Mouse (Mus musculus): ENCODE results near the gene Fras1. TPM values are rescaled to one million over a fixed set of nuclear protein-coding genes. Genes with fewer than 3 reads are reported as not detected.
A peak's percentile ranks its signal among the peaks of the same experiment; 100 is the strongest.

Gene Fras1
- polyA plus RNA-seq, 1 experiment = 1.5 TPM

- no peak for TF ChIP-seq MAX (IDR thresholded peaks at IDR 0.05; ENCODE audit: low read depth)
- no peak for TF ChIP-seq TCF12 (IDR thresholded peaks at IDR 0.05; ENCODE audit: insufficient read depth, poor library complexity, severe bottlenecking)
- TF ChIP-seq USF1 (IDR thresholded peaks at IDR 0.05; ENCODE audit: low read depth) = no peak
- no peak for TF ChIP-seq TCF3 (IDR thresholded peaks at IDR 0.05; ENCODE audit: insufficient read length, low read depth)
- TF ChIP-seq CEBPB (IDR thresholded peaks at IDR 0.05; ENCODE audit: insufficient read depth, poor library complexity, severe bottlenecking) = no peak
- TF ChIP-seq REST (IDR thresholded peaks at IDR 0.05; ENCODE audit: insufficient read depth, insufficient read length) = no peak
- no peak for TF ChIP-seq SRF (IDR thresholded peaks at IDR 0.05; ENCODE audit: control insufficient read depth, insufficient read length, low read depth)
- Histone ChIP-seq H3K4me3 (no peak overlapping the region), H3K36me3 (ENCODE audit: control insufficient read depth, insufficient read depth) (no peaks in the 10 kb centered on the region), H3K79me2 (ENCODE audit: control insufficient read depth, insufficient read depth) (no peaks in the 10 kb centered on the region), H3K27me3 (ENCODE audit: control insufficient read depth, insufficient read depth, insufficient read length) (no peaks in the 10 kb centered on the region), H3K4me2 (ENCODE audit: low read depth) (no peak overlapping the region), H3ac (ENCODE audit: control insufficient read depth, insufficient read length) (no peak overlapping the region)
These were observed 303.7 kb downstream of the Fras1 start for GRCm38 (mm10) chr5:96677498-96677897.

- H3K36me3 ChIP-seq (ENCODE audit: control insufficient read depth, insufficient read depth) = no peaks in the 10 kb centered on the region
These were observed 307.3 kb downstream of the Fras1 start for GRCm38 (mm10) chr5:96681085-96681484.

GRCm38 (mm10) chr5:96682777-96683176, 309.0 kb downstream of the Fras1 start:
- no peak overlapping the region for H3ac ChIP-seq (ENCODE audit: control insufficient read depth, insufficient read length)
- H3K79me2 ChIP-seq (ENCODE audit: control insufficient read depth, insufficient read depth) = no peaks in the 10 kb centered on the region
- no peak overlapping the region for H3K4me3 ChIP-seq
- H3K36me3 ChIP-seq (ENCODE audit: control insufficient read depth, insufficient read depth) = no peaks in the 10 kb centered on the region
- no peaks in the 10 kb centered on the region for H3K27me3 ChIP-seq (ENCODE audit: control insufficient read depth, insufficient read depth, insufficient read length)
- TF ChIP-seq MYOD1 (IDR thresholded peaks at IDR 0.05; ENCODE audit: control insufficient read depth in 1 of 3, insufficient read length in 2 of 3, low read depth in 2 of 3) = peak in 2 of 3 experiments; percentile 11 to 41
- no peak for TF ChIP-seq TCF12 (IDR thresholded peaks at IDR 0.05; ENCODE audit: insufficient read depth, poor library complexity, severe bottlenecking)
- no peak overlapping the region for H3K4me2 ChIP-seq (ENCODE audit: low read depth)

More at GRCm38 (mm10) chr5:96681085-96681484, 307.3 kb downstream of the Fras1 start:
- H3K79me2 ChIP-seq (ENCODE audit: control insufficient read depth, insufficient read depth) = no peaks in the 10 kb centered on the region
- TF ChIP-seq TCF3 (IDR thresholded peaks at IDR 0.05; ENCODE audit: insufficient read length, low read depth) = no peak
- TF ChIP-seq MYOD1 (IDR thresholded peaks at IDR 0.05; ENCODE audit: control insufficient read depth in 1 of 3, insufficient read length in 2 of 3, low read depth in 2 of 3) = peak in 2 of 3 experiments; percentile 16 to 51
- TF ChIP-seq MYOG (IDR thresholded peaks at IDR 0.05; ENCODE audit: control insufficient read depth in 1 of 3, insufficient read depth in 1 of 3, insufficient read length in 2 of 3, low read depth in 2 of 3) = peak in 1 of 3 experiments; percentile 53
- no peak for TF ChIP-seq REST (IDR thresholded peaks at IDR 0.05; ENCODE audit: insufficient read depth, insufficient read length)
- peak; percentile 32 for TF ChIP-seq TCF12 (IDR thresholded peaks at IDR 0.05; ENCODE audit: insufficient read depth, poor library complexity, severe bottlenecking)
- TF ChIP-seq USF1 (IDR thresholded peaks at IDR 0.05; ENCODE audit: low read depth) = no peak
- TF ChIP-seq POLR2A (IDR thresholded peaks at IDR 0.05; ENCODE audit: insufficient read length, low read depth) = no peak
- no peak for TF ChIP-seq POLR2AphosphoS2 (IDR thresholded peaks at IDR 0.05; ENCODE audit: insufficient read length, low read depth)
- TF ChIP-seq CEBPB (IDR thresholded peaks at IDR 0.05; ENCODE audit: insufficient read depth, poor library complexity, severe bottlenecking) = no peak
- H3K27me3 ChIP-seq (ENCODE audit: control insufficient read depth, insufficient read depth, insufficient read length) = no peaks in the 10 kb centered on the region
- peak overlapping the region; percentile 10 for H3K4me2 ChIP-seq (ENCODE audit: low read depth)
- no peak overlapping the region for H3K4me3 ChIP-seq
- H3ac ChIP-seq (ENCODE audit: control insufficient read depth, insufficient read length) = no peak overlapping the region

GRCm38 (mm10) chr5:96688885-96689284, 315.1 kb downstream of the Fras1 start:
- TF ChIP-seq CEBPB (IDR thresholded peaks at IDR 0.05; ENCODE audit: insufficient read depth, poor library complexity, severe bottlenecking) = no peak
- no peak for TF ChIP-seq TCF3 (IDR thresholded peaks at IDR 0.05; ENCODE audit: insufficient read length, low read depth)
- TF ChIP-seq SRF (IDR thresholded peaks at IDR 0.05; ENCODE audit: control insufficient read depth, insufficient read length, low read depth) = no peak
- TF ChIP-seq MAX (IDR thresholded peaks at IDR 0.05; ENCODE audit: low read depth) = no peak
- TF ChIP-seq TCF12 (IDR thresholded peaks at IDR 0.05; ENCODE audit: insufficient read depth, poor library complexity, severe bottlenecking) = no peak
- no peak for TF ChIP-seq MYOG (IDR thresholded peaks at IDR 0.05; ENCODE audit: control insufficient read depth in 1 of 3, insufficient read depth in 1 of 3, insufficient read length in 2 of 3, low read depth in 2 of 3)
- TF ChIP-seq USF1 (IDR thresholded peaks at IDR 0.05; ENCODE audit: low read depth) = no peak
- no peak for TF ChIP-seq REST (IDR thresholded peaks at IDR 0.05; ENCODE audit: insufficient read depth, insufficient read length)
- H3ac ChIP-seq (ENCODE audit: control insufficient read depth, insufficient read length) = no peak overlapping the region
- H3K36me3 ChIP-seq (ENCODE audit: control insufficient read depth, insufficient read depth) = no peaks in the 10 kb centered on the region
- no peak overlapping the region for H3K4me2 ChIP-seq (ENCODE audit: low read depth)
- H3K79me2 ChIP-seq (ENCODE audit: control insufficient read depth, insufficient read depth) = no peaks in the 10 kb centered on the region
- H3K4me3 ChIP-seq = no peak overlapping the region
- H3K27me3 ChIP-seq (ENCODE audit: control insufficient read depth, insufficient read depth, insufficient read length) = no peaks in the 10 kb centered on the region

- TF ChIP-seq TCF3 (IDR thresholded peaks at IDR 0.05; ENCODE audit: insufficient read length, low read depth) (no peak), POLR2AphosphoS2 (IDR thresholded peaks at IDR 0.05; ENCODE audit: insufficient read length, low read depth) (no peak), CEBPB (IDR thresholded peaks at IDR 0.05; ENCODE audit: insufficient read depth, poor library complexity, severe bottlenecking) (no peak), MAX (IDR thresholded peaks at IDR 0.05; ENCODE audit: low read depth) (no peak), POLR2A (IDR thresholded peaks at IDR 0.05; ENCODE audit: insufficient read length, low read depth) (no peak), SRF (IDR thresholded peaks at IDR 0.05; ENCODE audit: control insufficient read depth, insufficient read length, low read depth) (no peak)
- Histone ChIP-seq H3ac (ENCODE audit: control insufficient read depth, insufficient read length) (no peak overlapping the region), H3K4me3 (no peak overlapping the region), H3K36me3 (ENCODE audit: control insufficient read depth, insufficient read depth) (no peaks in the 10 kb centered on the region), H3K4me2 (ENCODE audit: low read depth) (no peak overlapping the region), H3K27me3 (ENCODE audit: control insufficient read depth, insufficient read depth, insufficient read length) (no peaks in the 10 kb centered on the region), H3K79me2 (ENCODE audit: control insufficient read depth, insufficient read depth) (no peaks in the 10 kb centered on the region)
These were observed 325.2 kb downstream of the Fras1 start for GRCm38 (mm10) chr5:96698972-96699371.
